Mouse (Mus musculus) embryonic facial prominence, embryonic 13.5 days (tissue): ENCODE results near the gene Mtnr1a. TPM values are rescaled to one million over a fixed set of nuclear protein-coding genes. Genes with fewer than 3 reads are reported as not detected.
A peak's percentile ranks its signal among the peaks of the same experiment; 100 is the strongest.

ENCODE experiments used
- ATAC-seq: fragments of 200-750 bp; cut with Nextera tagmentation; 2 replicates; pipeline ENCODE4 v1.8.0; 2017; ENCODE audit warnings: low read depth; ENCODE audit not compliant: insufficient number of reproducible peaks, insufficient read depth, low FRiP score, low TSS enrichment
- H3K27ac ChIP-seq: fragments of 300-500 bp; sonication (generic); 2 replicates; pipeline ENCODE4 v1.5.1; 2015; ENCODE audit warnings: moderate library complexity, mild to moderate bottlenecking, inconsistent platforms
- H3K27me3 ChIP-seq: fragments of 300-500 bp; sonication (generic); 2 replicates; pipeline ENCODE4 v1.6.1; 2015; ENCODE audit warnings: mild to moderate bottlenecking, inconsistent platforms
- H3K36me3 ChIP-seq: fragments of 300-500 bp; sonication (generic); 2 replicates; pipeline ENCODE4 v1.6.1; 2015; ENCODE audit warnings: mild to moderate bottlenecking, inconsistent platforms
- H3K4me1 ChIP-seq: fragments of 300-500 bp; sonication (generic); 2 replicates; pipeline ENCODE4 v1.6.1; 2015; ENCODE audit warnings: inconsistent platforms
- H3K4me2 ChIP-seq: fragments of 300-500 bp; sonication (generic); 2 replicates; pipeline ENCODE4 v1.6.1; 2015; ENCODE audit warnings: moderate library complexity, mild to moderate bottlenecking, inconsistent platforms
- H3K4me3 ChIP-seq: fragments of 300-500 bp; sonication (generic); 2 replicates; pipeline ENCODE4 v1.5.1; 2015; ENCODE audit warnings: mild to moderate bottlenecking, inconsistent platforms
- H3K9ac ChIP-seq: fragments of 300-500 bp; sonication (generic); 2 replicates; pipeline ENCODE4 v1.6.1; 2015; ENCODE audit warnings: mild to moderate bottlenecking, inconsistent platforms
- H3K9me3 ChIP-seq: fragments of 300-500 bp; sonication (generic); 2 replicates; pipeline ENCODE4 v1.6.1; 2016; ENCODE audit warnings: inconsistent platforms
- WGBS: fragments of 180-500 bp; shearing (Covaris S2); methylation state at CpG from one replicate; pipeline ENCODE4 v1.1.7; 2015; ENCODE audit warnings: mixed read lengths; 5-methylcytosine and 5-hydroxymethylcytosine counted together
- polyA plus RNA-seq: library from polyadenylated mRNA; unstranded; fragments of >200 nt; fragmentation: Nextera tagmentation; extraction: Ambion mirVana; gene quantifications from 2 replicates; pipeline ENCODE4 v1.2.1, GENCODE M21; 2015

Mtnr1a gene
- polyA plus RNA-seq, result not detected in 2 replicates

DNA sequence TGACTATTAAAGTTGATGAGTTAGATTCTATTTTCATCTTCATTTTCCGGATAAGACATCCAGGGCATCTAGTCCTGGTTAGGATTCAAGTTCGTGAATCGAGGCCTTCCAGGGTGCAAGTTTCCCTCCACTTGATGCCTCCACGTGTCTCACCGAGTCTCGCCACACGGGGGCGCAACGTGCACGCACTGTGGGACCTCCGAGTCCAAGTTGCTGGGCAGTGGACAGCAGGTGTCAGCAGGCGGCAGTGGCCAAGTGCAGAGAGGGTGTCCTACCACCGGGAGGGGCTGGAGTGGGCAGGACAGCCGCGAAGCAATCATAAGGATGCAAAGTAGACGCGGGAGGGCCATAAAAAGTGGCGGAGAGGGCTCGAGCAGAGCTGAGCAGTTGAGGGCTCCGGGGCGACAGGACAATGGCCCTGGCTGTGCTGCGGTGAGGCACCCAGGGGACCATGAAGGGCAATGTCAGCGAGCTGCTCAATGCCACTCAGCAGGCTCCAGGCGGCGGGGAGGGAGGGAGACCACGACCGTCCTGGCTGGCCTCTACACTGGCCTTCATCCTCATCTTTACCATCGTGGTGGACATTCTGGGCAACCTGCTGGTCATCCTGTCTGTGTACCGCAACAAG is at the start of gene Mtnr1a:
Gene Mtnr1a, plus strand, starts transcription at position 379 of the 628 bp plus-strand sequence.
- H3K4me1 ChIP-seq, result peaks cover 4% of the 10 kb centered on the region; the same call in 1 of the 2 replicates
- peak within 1 kb of the TSS; percentile 31 for H3K4me3 ChIP-seq
- peaks cover 7% of the 10 kb centered on the region; the same call in 1 of the 2 replicates for H3K27me3 ChIP-seq
- H3K9me3 ChIP-seq, result no peaks in the 10 kb centered on the region
- H3K27ac ChIP-seq, result no peak within 1 kb of the TSS
- H3K9ac ChIP-seq, result no peak within 1 kb of the TSS
- ATAC-seq, result peak; percentile 62; the same call in 1 of the 2 replicates
- 8% methylated on average over 29 of the region's 29 CpGs for WGBS
- H3K36me3 ChIP-seq, result no peaks in the 10 kb centered on the region
- H3K4me2 ChIP-seq, result peak within 1 kb of the TSS; percentile 66

DNA sequence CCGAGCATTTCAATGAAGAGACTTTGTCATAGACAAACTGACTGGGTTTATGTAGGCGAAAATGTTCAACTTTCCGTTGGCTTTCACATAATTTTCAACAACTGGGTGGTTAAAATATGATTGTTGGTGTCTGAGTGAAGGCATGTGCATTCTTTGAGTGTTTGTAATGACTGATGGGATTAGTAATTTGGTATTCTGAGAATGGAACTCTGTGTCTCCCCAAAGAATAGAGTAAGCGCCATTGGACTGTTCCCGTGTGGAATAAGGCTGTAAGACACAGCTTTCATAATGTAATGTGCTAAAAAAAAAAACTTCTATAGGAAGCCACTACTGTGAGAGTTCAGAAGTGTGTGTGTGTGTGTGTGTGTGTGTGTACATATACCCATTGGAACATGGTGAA is 49.7 kb upstream of the Mtnr1a start:
- no peak overlapping the region for H3K4me3 ChIP-seq
- H3K4me2 ChIP-seq, result no peak overlapping the region
- peaks cover 81% of the 10 kb centered on the region for H3K36me3 ChIP-seq
- H3K9ac ChIP-seq, result no peak overlapping the region
- 0 out of 2 replicates have a peak, but pooled peaks cover 12% of the 10 kb centered on the region for H3K4me1 ChIP-seq
- H3K9me3 ChIP-seq, result peaks cover 8% of the 10 kb centered on the region; the same call in 1 of the 2 replicates
- 71% methylated on average over 5 of the region's 5 CpGs for WGBS
- H3K27ac ChIP-seq, result no peak overlapping the region
- ATAC-seq, result no peak
- no peaks in the 10 kb centered on the region for H3K27me3 ChIP-seq

DNA sequence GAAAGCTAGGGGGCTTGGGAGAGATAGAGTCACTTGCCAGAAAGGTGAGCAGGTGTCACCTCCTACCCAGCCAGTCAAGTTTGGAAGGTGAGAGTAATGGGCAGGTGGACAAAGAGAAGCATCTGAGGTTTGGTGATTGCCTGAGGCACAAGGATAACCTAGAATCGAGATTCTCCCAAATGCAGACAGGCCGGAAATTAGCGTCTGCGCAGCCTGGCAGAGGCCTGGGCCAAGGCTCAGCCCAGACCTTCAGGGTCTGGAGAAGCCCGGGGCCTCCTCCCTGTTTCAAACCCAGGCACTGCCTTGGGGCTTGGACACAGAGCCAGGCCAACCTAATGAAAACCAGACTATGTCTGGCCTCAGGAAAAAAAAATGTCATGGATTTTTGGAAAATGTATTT is 47.8 kb upstream of the Mtnr1a start:
- H3K9me3 ChIP-seq, result peaks cover 12% of the 10 kb centered on the region; the same call in 1 of the 2 replicates
- no peaks in the 10 kb centered on the region for H3K27me3 ChIP-seq
- H3K36me3 ChIP-seq, result peaks cover 82% of the 10 kb centered on the region
- no peak overlapping the region for H3K4me2 ChIP-seq
- no peak for ATAC-seq
- WGBS, result 64% methylated on average over 5 of the region's 5 CpGs
- 0 out of 2 replicates have a peak, but pooled peaks cover 12% of the 10 kb centered on the region for H3K4me1 ChIP-seq
- H3K9ac ChIP-seq, result no peak overlapping the region
- peak overlapping the region; percentile 11; the same call in 1 of the 2 replicates for H3K27ac ChIP-seq
- H3K4me3 ChIP-seq, result no peak overlapping the region

DNA sequence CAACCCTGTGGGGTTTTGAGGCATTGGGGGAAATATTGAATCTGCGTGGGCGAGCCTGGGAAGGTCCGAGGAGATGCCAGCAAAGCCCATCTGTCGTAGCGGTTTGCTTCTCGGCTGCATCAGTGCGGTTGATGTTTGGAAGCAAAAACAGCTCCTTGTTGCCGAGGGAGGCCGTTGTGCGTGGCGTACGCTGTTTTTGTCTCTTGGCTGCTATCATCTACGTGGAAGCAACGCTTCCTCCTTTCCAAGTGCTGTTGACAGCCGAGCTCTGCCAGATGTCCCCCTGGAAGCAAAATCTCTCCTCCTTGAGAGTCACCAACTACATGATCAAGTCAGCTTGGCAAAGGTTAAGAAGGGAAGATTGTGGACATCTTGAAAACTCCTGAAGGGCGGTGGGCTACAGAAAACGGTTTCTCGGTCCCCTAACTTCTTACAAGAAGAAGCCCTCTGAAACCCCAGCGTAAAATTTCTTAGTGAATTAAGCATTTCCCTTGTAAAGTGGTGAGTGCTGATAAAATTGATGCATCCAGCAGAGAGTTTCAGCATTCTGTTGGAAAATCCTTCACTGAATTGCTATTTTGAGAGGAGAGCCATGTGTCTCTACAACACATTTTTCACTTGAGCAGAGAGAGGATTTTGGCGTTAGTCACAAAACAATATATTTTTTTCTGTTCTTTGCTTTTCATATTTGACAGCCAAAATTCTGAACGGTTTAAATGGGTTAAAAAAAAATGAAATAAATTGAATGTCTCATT is 46.8 kb upstream of the Mtnr1a start:
- no peak overlapping the region for H3K9ac ChIP-seq
- H3K4me1 ChIP-seq, result 0 out of 2 replicates have a peak, but pooled peaks cover 12% of the 10 kb centered on the region
- no peak overlapping the region for H3K4me3 ChIP-seq
- no peak overlapping the region for H3K27ac ChIP-seq
- H3K36me3 ChIP-seq, result peaks cover 88% of the 10 kb centered on the region
- no peak for ATAC-seq
- WGBS, result 91% methylated on average over 21 of the region's 21 CpGs
- H3K4me2 ChIP-seq, result no peak overlapping the region
- no peaks in the 10 kb centered on the region for H3K27me3 ChIP-seq
- H3K9me3 ChIP-seq, result peaks cover 12% of the 10 kb centered on the region; the same call in 1 of the 2 replicates

DNA sequence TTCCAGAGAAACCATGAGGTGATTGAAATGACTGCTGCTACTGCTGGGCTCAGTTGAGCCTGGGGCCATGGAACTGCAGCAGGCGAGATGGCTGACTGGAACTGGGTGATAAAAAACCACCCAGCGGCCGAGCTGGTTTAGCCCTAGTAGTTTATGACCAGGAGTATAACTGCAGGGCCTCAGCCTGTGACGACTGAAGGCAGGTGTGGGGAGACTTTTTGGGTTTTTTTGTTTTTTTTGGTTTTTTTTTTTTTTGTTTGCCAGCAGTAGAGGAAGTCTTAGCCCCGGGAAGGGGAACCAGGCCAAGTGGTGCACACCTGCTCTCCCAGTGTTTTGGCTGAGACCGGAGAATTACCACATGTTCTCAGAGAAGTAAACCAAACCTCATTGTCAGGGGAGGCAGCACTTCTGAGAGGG is 40.8 kb upstream of the Mtnr1a start:
- Histone ChIP-seq H3K4me1 (peaks cover 3% of the 10 kb centered on the region; the same call in 1 of the 2 replicates), H3K4me2 (no peak overlapping the region), H3K9me3 (peaks cover 12% of the 10 kb centered on the region; the same call in 1 of the 2 replicates), H3K9ac (no peak overlapping the region), H3K27me3 (no peaks in the 10 kb centered on the region), H3K36me3 (peaks cover 91% of the 10 kb centered on the region), H3K27ac (no peak overlapping the region), H3K4me3 (no peak overlapping the region)
- WGBS, result 73% methylated on average over 6 of the region's 6 CpGs
- no peak for ATAC-seq

DNA sequence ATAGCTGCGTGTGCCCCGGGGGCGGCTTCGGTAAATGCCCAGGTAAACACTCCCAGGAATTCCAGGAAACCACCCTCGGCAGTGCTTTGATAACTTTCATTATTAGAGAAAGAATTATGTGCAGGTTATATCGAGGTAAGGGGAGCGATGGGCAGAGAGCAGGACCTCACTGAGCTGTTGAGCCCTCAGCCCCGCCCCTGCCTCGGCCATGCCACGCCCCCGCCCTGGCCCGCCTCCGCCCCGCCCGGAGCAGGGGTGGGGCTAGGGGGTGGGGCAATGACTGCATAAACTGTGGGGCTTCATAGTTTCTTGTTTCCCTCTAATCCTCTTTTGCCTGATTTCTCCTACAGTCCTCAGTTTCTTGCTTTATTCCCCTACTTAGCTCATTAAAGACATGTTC is 30.6 kb upstream of the Mtnr1a start:
- Histone ChIP-seq H3K9ac (no peak overlapping the region), H3K27me3 (no peaks in the 10 kb centered on the region), H3K4me2 (no peak overlapping the region), H3K4me3 (no peak overlapping the region), H3K9me3 (no peaks in the 10 kb centered on the region), H3K27ac (no peak overlapping the region), H3K36me3 (peaks cover 98% of the 10 kb centered on the region), H3K4me1 (no peaks in the 10 kb centered on the region)
- ATAC-seq, result no peak
- WGBS, result 83% methylated on average over 15 of the region's 15 CpGs

DNA sequence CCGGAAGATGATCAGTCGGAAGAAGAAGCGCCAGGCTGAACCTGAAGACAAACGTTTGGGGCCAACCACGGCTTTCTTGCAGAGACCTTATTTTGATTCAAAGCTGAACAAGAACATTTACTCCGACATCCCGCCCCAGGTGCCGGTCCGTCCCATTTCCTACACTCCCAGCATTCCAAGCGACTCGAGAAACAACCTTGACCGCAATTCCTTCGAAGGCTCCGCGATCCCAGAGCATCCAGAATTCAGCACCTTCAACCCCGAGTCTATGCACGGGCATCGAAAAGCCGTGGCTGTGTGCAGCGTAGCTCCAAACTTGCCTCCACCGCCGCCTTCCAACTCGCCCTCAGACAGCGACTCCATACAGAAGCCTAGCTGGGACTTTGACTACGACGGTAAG is 24.8 kb upstream of the Mtnr1a start:
- H3K27ac ChIP-seq, result no peak overlapping the region
- H3K9me3 ChIP-seq, result no peaks in the 10 kb centered on the region
- no peak overlapping the region for H3K4me3 ChIP-seq
- 95% methylated on average over 26 of the region's 26 CpGs for WGBS
- ATAC-seq, result no peak
- no peak overlapping the region for H3K9ac ChIP-seq
- H3K4me1 ChIP-seq, result no peaks in the 10 kb centered on the region
- peaks cover 89% of the 10 kb centered on the region for H3K36me3 ChIP-seq
- no peak overlapping the region for H3K4me2 ChIP-seq
- H3K27me3 ChIP-seq, result no peaks in the 10 kb centered on the region

DNA sequence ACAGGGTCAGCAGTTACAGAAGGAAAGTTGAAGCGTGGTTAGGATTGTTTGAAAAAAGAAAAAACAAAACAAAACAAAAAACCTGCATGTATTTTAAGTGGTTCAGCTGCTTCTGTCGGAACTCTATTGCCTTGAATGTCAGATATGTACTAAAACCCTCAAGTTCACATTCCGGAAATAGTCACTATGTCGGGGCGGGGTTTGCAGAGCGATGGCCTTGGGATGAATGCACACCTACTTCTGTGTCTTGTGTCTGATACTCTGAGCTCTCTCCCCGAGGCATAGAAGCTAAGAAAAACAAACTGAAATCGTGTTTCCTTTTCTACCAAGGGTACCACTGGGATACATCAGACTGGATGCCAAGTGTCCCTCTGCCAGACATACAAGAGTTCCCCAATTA is 18.5 kb upstream of the Mtnr1a start:
- Histone ChIP-seq H3K27ac (no peak overlapping the region), H3K36me3 (peaks cover 86% of the 10 kb centered on the region), H3K4me2 (no peak overlapping the region), H3K4me3 (no peak overlapping the region), H3K9ac (no peak overlapping the region), H3K4me1 (no peaks in the 10 kb centered on the region), H3K9me3 (no peaks in the 10 kb centered on the region), H3K27me3 (no peaks in the 10 kb centered on the region)
- ATAC-seq, result no peak
- WGBS, result 88% methylated on average over 8 of the region's 8 CpGs

DNA sequence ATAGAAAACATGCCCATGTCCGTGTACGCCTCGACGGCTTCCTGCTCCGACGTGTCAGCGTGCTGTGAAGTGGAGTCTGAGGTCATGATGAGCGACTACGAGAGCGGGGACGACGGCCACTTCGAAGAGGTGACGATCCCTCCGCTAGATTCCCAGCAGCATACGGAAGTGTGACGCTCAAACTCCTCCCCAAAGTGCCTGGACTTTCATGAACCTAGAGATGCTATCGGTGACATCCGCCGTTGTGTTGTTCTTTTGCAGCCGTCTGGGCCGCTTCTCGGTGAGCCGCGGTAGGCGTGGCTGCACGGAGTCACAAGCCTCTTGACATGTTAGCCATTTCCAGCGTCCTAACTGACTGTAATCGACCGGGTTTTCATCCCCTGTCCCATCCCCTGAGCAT is 17.7 kb upstream of the Mtnr1a start:
- no peak overlapping the region for H3K27ac ChIP-seq
- no peak overlapping the region for H3K9ac ChIP-seq
- no peaks in the 10 kb centered on the region for H3K27me3 ChIP-seq
- peaks cover 87% of the 10 kb centered on the region for H3K36me3 ChIP-seq
- no peak overlapping the region for H3K4me3 ChIP-seq
- 96% methylated on average over 30 of the region's 30 CpGs for WGBS
- H3K4me1 ChIP-seq, result no peaks in the 10 kb centered on the region
- no peak overlapping the region for H3K4me2 ChIP-seq
- no peak for ATAC-seq
- H3K9me3 ChIP-seq, result no peaks in the 10 kb centered on the region

DNA sequence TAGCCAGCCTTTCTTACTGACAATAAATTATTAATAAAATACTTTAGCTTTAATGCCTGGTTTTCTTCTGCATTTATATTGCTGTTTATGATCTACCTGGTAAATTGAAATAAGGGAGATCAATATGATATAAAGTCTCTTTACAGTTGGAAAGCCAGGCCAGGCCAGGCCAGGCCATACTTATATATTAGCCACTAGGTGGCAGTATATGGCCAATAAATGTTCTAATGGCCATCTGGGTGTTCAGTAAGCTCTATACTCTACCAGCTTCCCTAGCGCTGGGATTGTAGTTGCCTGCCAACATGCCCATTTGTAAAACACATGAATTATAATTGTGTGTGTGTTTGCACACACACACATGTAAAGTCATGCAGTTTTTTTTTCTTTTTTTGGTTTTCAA is 16.7 kb upstream of the Mtnr1a start:
- Histone ChIP-seq H3K27me3 (no peaks in the 10 kb centered on the region), H3K9ac (no peak overlapping the region), H3K4me2 (no peak overlapping the region), H3K4me3 (no peak overlapping the region), H3K27ac (no peak overlapping the region), H3K36me3 (peaks cover 79% of the 10 kb centered on the region), H3K4me1 (no peaks in the 10 kb centered on the region), H3K9me3 (no peaks in the 10 kb centered on the region)
- 89% methylated on average over 1 of the region's 1 CpGs for WGBS
- ATAC-seq, result no peak

DNA sequence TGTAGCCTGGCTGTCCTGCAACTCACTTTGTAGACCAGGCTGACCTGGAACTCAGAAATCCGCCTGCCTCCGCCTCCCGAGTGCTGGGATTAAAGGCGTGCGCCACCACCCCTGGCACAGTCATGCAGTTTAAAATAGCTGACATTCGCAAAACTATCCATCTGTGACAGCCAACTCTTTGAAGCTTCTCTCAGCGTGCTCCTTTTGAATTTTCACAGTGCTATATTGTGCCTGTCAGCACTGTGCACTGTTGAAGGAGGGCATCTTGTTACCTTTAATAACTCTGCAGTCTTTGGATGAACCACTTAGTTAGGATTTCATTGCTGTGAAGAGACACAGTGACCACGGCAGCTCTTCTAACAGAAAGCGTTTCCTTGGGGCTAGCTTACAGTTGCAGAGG is 16.3 kb upstream of the Mtnr1a start:
- no peaks in the 10 kb centered on the region for H3K27me3 ChIP-seq
- no peak overlapping the region for H3K4me3 ChIP-seq
- no peak overlapping the region for H3K27ac ChIP-seq
- peaks cover 76% of the 10 kb centered on the region for H3K36me3 ChIP-seq
- 90% methylated on average over 9 of the region's 9 CpGs for WGBS
- no peak overlapping the region for H3K9ac ChIP-seq
- ATAC-seq, result no peak
- no peaks in the 10 kb centered on the region for H3K9me3 ChIP-seq
- H3K4me2 ChIP-seq, result no peak overlapping the region
- H3K4me1 ChIP-seq, result no peaks in the 10 kb centered on the region

DNA sequence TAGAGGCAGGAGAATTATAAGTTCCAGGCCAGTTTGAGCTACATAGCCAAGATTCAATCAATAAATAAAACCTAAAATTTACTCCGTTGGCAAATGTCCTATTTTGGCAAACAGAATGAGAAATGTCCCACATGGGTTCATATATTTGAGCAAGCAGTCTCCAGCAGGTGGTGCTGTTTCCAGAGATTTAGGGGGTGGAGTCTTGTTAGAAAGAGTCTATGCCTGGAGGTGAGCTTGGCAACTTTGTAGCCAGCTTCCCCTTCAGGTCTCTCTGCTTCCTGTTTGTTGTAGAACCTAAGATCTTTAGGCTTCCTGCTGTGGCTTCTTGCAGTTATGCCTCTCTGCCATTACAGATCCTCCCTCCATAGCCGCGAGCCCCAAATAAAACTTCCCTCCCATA is 13.4 kb upstream of the Mtnr1a start:
- no peaks in the 10 kb centered on the region for H3K27me3 ChIP-seq
- peaks cover 53% of the 10 kb centered on the region for H3K36me3 ChIP-seq
- H3K9ac ChIP-seq, result no peak overlapping the region
- 98% methylated on average over 3 of the region's 3 CpGs for WGBS
- H3K27ac ChIP-seq, result no peak overlapping the region
- H3K4me3 ChIP-seq, result no peak overlapping the region
- ATAC-seq, result no peak
- no peaks in the 10 kb centered on the region for H3K4me1 ChIP-seq
- H3K4me2 ChIP-seq, result no peak overlapping the region
- no peaks in the 10 kb centered on the region for H3K9me3 ChIP-seq
